Mouse (Mus musculus) forebrain, embryonic 13.5 days (tissue): Measurements from ENCODE around the gene Foxr1. TPM values are rescaled to one million over a fixed set of nuclear protein-coding genes. Genes with fewer than 3 reads are reported as not detected.

Experiments used
- ATAC-seq: fragments of 200-750 bp; cut with Nextera tagmentation; 2 replicates; pipeline ENCODE4 v1.8.0; 2017
- H3K27ac ChIP-seq: fragments of 300-500 bp; sonication (generic); 2 replicates; pipeline ENCODE4 v1.5.1; 2015; ENCODE audit warnings: inconsistent platforms, mild to moderate bottlenecking, moderate library complexity
- H3K27me3 ChIP-seq: fragments of 300-500 bp; sonication (generic); 2 replicates; pipeline ENCODE4 v1.6.1; 2015; ENCODE audit warnings: mild to moderate bottlenecking, inconsistent platforms
- H3K36me3 ChIP-seq: fragments of 300-500 bp; sonication (generic); 2 replicates; pipeline ENCODE4 v1.6.1; 2015; ENCODE audit warnings: mild to moderate bottlenecking, inconsistent platforms; ENCODE audit not compliant: poor library complexity, severe bottlenecking
- H3K4me1 ChIP-seq: fragments of 300-500 bp; sonication (generic); 2 replicates; pipeline ENCODE4 v1.6.1; 2015; ENCODE audit warnings: inconsistent platforms
- H3K4me2 ChIP-seq: fragments of 300-500 bp; sonication (generic); 2 replicates; pipeline ENCODE4 v1.6.1; 2015; ENCODE audit warnings: inconsistent platforms, mild to moderate bottlenecking, moderate library complexity
- H3K4me3 ChIP-seq: fragments of 300-500 bp; sonication (generic); 2 replicates; pipeline ENCODE4 v1.5.1; 2015; ENCODE audit warnings: mild to moderate bottlenecking, inconsistent platforms
- H3K9ac ChIP-seq: fragments of 300-500 bp; sonication (generic); 2 replicates; pipeline ENCODE4 v1.6.1; 2015; ENCODE audit warnings: mild to moderate bottlenecking, inconsistent platforms
- H3K9me3 ChIP-seq: fragments of 300-500 bp; sonication (generic); replicated peaks from 2 replicates; pipeline ENCODE4 v1.6.1; 2016; ENCODE audit warnings: inconsistent platforms
- WGBS: fragments of 180-500 bp; shearing (Covaris S2); methylation state at CpG from one replicate; pipeline ENCODE4 v1.1.7; 2015; 5-methylcytosine and 5-hydroxymethylcytosine counted together
- polyA plus RNA-seq: library from polyadenylated mRNA; unstranded; fragments of >200 nt; fragmentation: Nextera tagmentation; extraction: Ambion mirVana; gene quantifications from 2 replicates; pipeline ENCODE4 v1.2.1, GENCODE M21; 2015

Foxr1 gene
- polyA plus RNA-seq, 1 experiment from 2014 or later: not detected

DNA sequence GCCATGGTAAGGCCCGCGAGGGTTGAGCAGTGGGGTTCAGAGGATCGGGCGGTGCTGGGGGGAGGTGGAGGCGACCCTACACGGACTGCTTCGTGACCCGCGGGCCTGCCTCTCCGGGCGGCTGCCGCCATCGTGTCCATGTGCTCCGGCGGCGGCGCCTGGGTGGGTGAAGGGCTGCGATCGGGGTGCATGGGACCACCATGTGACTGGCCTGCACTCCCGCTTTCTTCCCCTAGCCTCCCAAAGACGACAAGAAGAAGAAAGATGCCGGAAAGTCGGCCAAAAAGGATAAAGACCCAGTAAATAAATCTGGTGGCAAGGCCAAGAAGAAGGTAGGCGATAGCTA, 33.2 kb downstream of the Foxr1 start:
- H3K9me3 ChIP-seq: no peaks in the 10 kb centered on the region
- peaks cover 66% of the 10 kb centered on the region for H3K36me3 ChIP-seq
- H3K4me2 ChIP-seq: peak overlapping the region; percentile 83
- H3K4me1 ChIP-seq: peaks cover 29% of the 10 kb centered on the region
- no peaks in the 10 kb centered on the region for H3K27me3 ChIP-seq
- H3K27ac ChIP-seq: peak overlapping the region; percentile 95
- peak overlapping the region; percentile 80 for H3K9ac ChIP-seq
- H3K4me3 ChIP-seq: peak overlapping the region; percentile 74
- WGBS: under 1% methylated on average over 24 of the region's 24 CpGs
- ATAC-seq: no peak

DNA sequence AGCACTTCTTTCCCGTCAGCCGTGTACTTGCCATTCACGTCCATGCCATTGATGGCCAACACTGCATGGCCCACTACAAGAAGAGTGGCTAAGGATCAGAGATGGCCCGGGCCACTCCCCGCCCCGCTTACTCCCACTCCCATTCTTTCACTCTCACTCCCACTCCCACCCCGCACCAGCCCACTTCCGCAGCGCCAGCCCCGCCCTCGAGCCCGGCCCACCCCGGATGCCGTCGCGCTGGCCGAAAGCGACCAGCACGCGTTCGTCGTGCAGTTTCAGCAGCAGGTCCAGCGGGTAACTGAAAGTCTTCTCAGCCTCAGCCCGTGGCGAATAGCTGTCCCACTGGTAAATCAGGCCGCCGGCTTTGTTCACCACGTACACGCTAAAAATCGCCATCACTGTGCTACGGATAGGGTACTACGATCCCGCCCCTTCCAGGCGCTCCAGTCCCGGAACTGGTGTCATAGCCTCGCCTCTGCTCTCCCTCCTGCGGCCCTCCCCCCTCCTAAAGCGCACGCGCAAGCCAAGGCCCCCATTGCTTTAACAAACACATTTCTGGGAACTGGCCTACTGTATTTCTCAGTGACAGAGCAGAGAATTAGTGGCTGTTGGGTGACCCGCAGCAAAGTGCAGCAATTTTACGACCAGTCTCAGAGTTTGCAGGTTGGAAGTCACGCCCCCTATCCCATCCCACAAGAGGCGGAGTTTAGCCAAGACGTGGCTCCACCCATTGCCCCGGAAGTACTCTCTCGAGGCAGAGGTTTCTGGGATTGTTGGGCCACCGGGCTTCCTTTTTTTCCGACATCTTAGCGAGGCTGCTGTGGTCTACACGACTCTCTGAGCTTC, 33.8 kb downstream of the Foxr1 start, which contains the start of the genes Rps25 and Trappc4:
Gene Rps25 (plus strand): TSS at position 234 of the 846 bp plus-strand sequence.
Gene Trappc4 (minus strand): TSS at position 695 of the 846 bp plus-strand sequence.
- Histone ChIP-seq H3K27ac (peak within 1 kb of the TSS; percentile 95), H3K36me3 (peaks cover 66% of the 10 kb centered on the region), H3K4me3 (peak within 1 kb of the TSS; percentile 74), H3K4me2 (peak within 1 kb of the TSS; percentile 83), H3K9me3 (no peaks in the 10 kb centered on the region), H3K9ac (peak within 1 kb of the TSS; percentile 80), H3K27me3 (no peaks in the 10 kb centered on the region), H3K4me1 (peaks cover 29% of the 10 kb centered on the region)
- under 1% methylated on average over 51 of the region's 51 CpGs for WGBS
- ATAC-seq: peak; percentile 96

DNA sequence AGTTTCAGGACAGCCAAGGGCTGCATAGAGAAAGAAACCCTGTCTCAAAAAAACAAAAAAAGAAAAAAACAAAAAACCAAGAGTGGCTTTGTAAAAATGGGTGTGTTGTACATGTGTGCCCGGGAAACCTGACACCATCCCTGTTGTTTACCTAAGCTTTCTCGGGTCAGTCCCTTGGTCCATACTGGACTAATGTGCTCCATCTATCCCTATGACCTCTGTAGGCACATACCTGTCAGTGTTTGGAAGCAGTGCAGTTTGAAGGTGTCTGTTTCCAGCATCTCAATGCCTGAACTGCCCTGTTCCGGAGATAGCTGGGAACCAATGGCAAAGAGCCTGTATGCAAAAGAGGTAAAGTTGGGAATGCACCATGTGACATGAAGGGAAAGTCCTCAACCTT, 35.9 kb downstream of the Foxr1 start:
- no peak for ATAC-seq
- Histone ChIP-seq H3K9ac (no peak overlapping the region), H3K4me3 (no peak overlapping the region), H3K27me3 (no peaks in the 10 kb centered on the region), H3K4me1 (peaks cover 29% of the 10 kb centered on the region), H3K27ac (no peak overlapping the region), H3K4me2 (no peak overlapping the region), H3K9me3 (no peaks in the 10 kb centered on the region), H3K36me3 (peaks cover 66% of the 10 kb centered on the region)
- WGBS: 81% methylated on average over 3 of the region's 3 CpGs

DNA sequence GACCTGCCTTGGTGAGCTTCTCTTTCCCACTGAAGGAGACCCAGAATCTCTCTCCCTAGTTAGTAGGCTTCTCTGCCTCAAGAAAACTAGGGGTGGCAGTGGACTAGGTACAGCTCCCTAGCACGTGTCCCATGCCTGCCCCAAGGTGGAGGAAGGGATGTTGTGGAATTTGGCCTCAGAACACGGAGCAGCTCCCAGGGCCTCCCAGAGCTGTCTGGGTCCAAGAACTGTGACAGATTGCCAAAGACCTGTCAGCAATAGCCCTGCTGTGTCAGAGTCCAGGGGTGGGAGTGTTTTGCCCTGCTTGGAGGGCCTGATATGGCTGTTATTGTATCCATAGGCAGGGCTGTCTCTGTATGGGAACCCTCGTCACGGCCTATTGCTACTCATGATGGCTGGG, 39.9 kb downstream of the Foxr1 start:
- peaks cover 28% of the 10 kb centered on the region for H3K4me1 ChIP-seq
- no peak overlapping the region for H3K27ac ChIP-seq
- no peak for ATAC-seq
- H3K9me3 ChIP-seq: no peaks in the 10 kb centered on the region
- H3K36me3 ChIP-seq: peaks cover 63% of the 10 kb centered on the region
- WGBS: 91% methylated on average over 4 of the region's 4 CpGs
- no peak overlapping the region for H3K4me2 ChIP-seq
- no peak overlapping the region for H3K9ac ChIP-seq
- no peaks in the 10 kb centered on the region for H3K27me3 ChIP-seq
- no peak overlapping the region for H3K4me3 ChIP-seq

DNA sequence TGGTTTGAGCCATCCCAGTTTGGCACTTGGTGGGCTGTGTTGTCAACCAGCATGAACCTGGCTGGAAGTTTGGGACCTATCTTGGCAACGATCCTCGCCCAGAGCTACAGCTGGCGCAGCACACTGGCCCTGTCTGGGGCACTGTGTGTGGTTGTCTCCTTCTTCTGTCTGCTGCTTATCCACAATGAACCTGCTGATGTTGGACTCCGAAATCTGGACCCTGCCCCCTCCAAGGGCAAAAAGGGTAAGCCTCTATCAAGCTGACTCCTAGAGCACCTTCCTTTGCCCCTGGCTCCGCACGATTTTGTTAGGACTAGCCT, 41.2 kb downstream of the Foxr1 start:
- Histone ChIP-seq H3K4me3 (no peak overlapping the region), H3K4me1 (peaks cover 20% of the 10 kb centered on the region)

DNA sequence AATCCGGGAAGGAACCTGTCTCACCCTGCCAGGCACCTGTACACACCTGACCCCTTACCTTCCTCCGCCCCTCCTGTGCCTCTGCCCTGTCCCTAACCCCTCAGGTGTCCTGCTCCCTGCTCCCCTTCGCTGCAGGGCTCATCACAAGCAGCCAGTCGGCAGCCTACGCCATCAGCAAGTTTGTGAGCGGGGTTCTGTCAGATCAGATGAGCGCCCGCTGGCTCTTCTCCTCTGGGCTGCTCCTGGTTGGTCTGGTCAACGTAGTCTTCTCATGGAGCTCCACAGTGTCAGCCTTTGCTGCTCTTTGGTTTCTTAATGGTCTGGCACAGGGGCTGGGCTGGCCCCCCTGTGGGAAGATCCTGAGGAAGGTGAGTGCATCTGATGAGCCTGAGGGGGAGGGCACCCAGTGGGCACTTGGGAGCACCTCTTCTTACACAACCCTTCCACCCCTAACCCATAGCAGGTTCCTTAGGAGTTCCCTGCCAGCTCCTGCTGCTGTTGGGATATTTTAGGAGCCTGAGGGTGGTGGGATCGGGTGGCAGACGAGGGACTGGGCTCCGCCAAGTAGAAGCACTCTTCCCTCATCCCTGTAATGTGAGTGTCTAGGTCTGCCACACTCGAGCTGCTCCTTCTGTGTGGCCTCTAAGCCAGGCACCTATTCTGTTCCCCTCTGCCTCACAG, 41.7 kb downstream of the Foxr1 start:
- peaks cover 53% of the 10 kb centered on the region for H3K36me3 ChIP-seq

More for the DNA sequence above, 41.2 kb downstream of the Foxr1 start:
- no peak overlapping the region for H3K4me2 ChIP-seq
- 91% methylated on average over 6 of the region's 6 CpGs for WGBS
- no peak for ATAC-seq
- peaks cover 58% of the 10 kb centered on the region for H3K36me3 ChIP-seq
- no peak overlapping the region for H3K9ac ChIP-seq
- no peaks in the 10 kb centered on the region for H3K9me3 ChIP-seq
- no peaks in the 10 kb centered on the region for H3K27me3 ChIP-seq
- no peak overlapping the region; the same call in 1 of the 2 replicates for H3K27ac ChIP-seq

DNA sequence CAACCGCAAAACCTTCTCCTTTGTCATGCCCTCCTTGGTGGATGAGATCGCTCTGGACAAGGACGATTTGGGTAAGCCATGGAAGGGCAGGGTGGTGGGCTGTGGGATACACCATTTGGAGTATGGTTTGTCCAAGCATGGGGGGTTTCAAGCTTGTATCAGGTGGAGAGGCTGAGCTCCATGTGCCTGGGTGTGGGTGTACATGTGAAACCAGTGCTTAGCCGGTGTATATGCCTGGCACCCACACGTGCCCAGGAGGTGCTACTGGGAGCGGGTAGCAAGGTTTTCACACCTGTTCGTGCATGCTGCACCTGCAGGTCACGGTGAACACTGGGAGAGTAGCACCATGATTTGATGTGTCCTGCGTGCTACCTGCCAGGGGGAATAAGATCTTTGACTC, 42.4 kb downstream of the Foxr1 start:
- 82% methylated on average over 9 of the region's 9 CpGs for WGBS
- Histone ChIP-seq H3K4me3 (no peak overlapping the region), H3K9me3 (no peaks in the 10 kb centered on the region), H3K27me3 (no peaks in the 10 kb centered on the region), H3K36me3 (peaks cover 46% of the 10 kb centered on the region), H3K9ac (0 out of 2 replicates have a peak overlapping the region, but pooled peaks have one; percentile 85), H3K27ac (no peak overlapping the region), H3K4me2 (peak overlapping the region; percentile 99), H3K4me1 (peaks cover 18% of the 10 kb centered on the region)
- ATAC-seq: no peak

More for the DNA sequence above, 41.7 kb downstream of the Foxr1 start:
- H3K9ac ChIP-seq: no peak overlapping the region
- H3K27ac ChIP-seq: no peak overlapping the region; the same call in 1 of the 2 replicates
- H3K4me3 ChIP-seq: no peak overlapping the region
- 84% methylated on average over 13 of the region's 13 CpGs for WGBS
- no peak for ATAC-seq
- no peak overlapping the region for H3K4me2 ChIP-seq
- no peaks in the 10 kb centered on the region for H3K27me3 ChIP-seq
- peaks cover 18% of the 10 kb centered on the region for H3K4me1 ChIP-seq
- H3K9me3 ChIP-seq: no peaks in the 10 kb centered on the region

DNA sequence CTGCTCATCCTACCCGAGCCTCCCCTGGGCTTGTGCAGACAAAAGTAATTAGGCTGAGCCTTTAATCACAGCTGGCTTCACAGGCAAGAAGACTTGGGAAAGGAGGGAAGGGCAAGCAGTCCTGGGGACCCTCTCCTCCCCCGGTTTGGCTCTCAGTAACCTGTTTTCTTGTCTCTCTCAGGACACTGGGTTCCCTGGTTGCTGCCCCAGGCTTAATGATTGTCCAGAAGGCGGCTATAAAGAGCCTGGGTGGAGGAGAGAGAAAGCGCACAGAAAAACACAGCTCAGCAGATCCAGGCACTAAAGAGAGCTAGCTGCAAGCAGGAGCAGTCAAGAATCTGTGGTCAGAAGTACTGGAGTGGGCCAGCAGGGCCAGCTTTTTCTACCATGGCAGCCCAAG, 42.8 kb downstream of the Foxr1 start:
- ATAC-seq: no peak
- Histone ChIP-seq H3K4me3 (peak overlapping the region; percentile 70), H3K36me3 (peaks cover 41% of the 10 kb centered on the region), H3K9me3 (no peaks in the 10 kb centered on the region), H3K4me1 (peaks cover 18% of the 10 kb centered on the region), H3K27ac (no peak overlapping the region), H3K9ac (peak overlapping the region; percentile 85), H3K4me2 (peak overlapping the region; percentile 99), H3K27me3 (no peaks in the 10 kb centered on the region)
- WGBS: 17% methylated on average over 4 of the region's 4 CpGs

DNA sequence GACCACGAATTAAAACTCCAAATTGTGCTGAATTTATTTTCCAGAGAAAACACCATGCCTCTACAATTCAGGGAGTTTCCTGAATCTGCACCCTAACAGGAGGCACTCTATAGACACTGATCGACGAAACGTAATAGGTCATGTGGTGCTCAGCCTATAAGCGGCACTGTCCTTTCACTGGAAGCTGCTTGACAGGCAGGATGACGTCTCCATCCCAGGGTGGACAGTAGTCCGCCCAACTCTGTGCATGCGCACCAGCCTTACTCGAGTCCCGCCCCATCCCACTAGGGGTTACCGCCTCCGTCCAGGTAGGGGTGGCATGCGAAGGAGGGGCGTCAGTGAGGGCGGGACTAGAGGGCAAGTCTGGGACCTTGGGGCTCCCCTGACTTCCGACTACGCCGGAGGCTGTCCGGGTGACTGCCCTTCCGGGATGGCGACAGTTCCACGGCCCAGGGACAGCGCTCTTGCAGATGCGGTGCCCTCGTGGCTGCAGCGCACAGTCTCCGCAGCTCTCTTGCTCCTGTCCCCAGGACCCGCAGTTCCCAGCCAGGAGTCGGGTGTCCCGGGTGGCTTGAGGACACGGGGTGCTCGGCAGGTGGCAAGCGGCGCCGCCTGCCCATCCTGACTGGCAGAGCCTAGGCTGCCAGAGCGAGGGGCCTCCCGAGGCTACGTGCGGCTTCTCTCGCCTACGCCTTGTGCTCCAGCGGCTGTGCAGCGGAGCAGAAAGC, 44.1 kb downstream of the Foxr1 start, which contains the start of gene Slc37a4:
Gene Slc37a4 (plus strand): TSS at position 169 of the 728 bp plus-strand sequence.
- Histone ChIP-seq H3K27ac (peak within 1 kb of the TSS; percentile 74), H3K9ac (peak within 1 kb of the TSS; percentile 85), H3K27me3 (no peaks in the 10 kb centered on the region), H3K9me3 (no peaks in the 10 kb centered on the region), H3K4me3 (peak within 1 kb of the TSS; percentile 70), H3K36me3 (peaks cover 30% of the 10 kb centered on the region), H3K4me1 (peaks cover 18% of the 10 kb centered on the region), H3K4me2 (peak within 1 kb of the TSS; percentile 99)
- under 1% methylated on average over 42 of the region's 43 CpGs for WGBS
- peak; percentile 97 for ATAC-seq

DNA sequence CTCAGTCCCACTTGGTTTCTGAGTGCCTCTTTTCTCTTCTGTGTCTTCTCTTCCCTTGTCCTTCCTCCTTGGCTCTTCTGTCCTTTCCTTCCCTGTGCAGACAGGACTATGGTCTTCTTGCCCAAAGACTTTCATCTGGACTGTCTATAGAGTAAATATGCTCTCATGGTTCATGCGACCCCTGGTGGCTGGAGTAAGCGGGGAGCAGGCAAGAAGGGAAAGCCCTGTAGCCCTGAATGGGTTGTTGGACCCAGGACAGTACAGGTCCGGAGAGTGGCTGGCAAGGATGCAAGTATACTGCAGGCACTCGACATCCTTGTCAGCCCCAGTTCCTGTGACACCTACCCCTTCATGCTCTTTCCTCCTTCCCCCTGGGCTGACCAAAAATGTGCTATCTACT, 49.5 kb downstream of the Foxr1 start:
- H3K9me3 ChIP-seq: no peaks in the 10 kb centered on the region
- H3K27me3 ChIP-seq: no peaks in the 10 kb centered on the region
- H3K27ac ChIP-seq: no peak overlapping the region
- no peaks in the 10 kb centered on the region for H3K4me1 ChIP-seq
- 43% methylated on average over 4 of the region's 4 CpGs for WGBS
- H3K9ac ChIP-seq: no peak overlapping the region
- ATAC-seq: 0 out of 2 replicates have a peak, but pooled peaks have one; percentile 51
- H3K36me3 ChIP-seq: peaks cover 53% of the 10 kb centered on the region
- H3K4me2 ChIP-seq: no peak overlapping the region
- H3K4me3 ChIP-seq: no peak overlapping the region

DNA sequence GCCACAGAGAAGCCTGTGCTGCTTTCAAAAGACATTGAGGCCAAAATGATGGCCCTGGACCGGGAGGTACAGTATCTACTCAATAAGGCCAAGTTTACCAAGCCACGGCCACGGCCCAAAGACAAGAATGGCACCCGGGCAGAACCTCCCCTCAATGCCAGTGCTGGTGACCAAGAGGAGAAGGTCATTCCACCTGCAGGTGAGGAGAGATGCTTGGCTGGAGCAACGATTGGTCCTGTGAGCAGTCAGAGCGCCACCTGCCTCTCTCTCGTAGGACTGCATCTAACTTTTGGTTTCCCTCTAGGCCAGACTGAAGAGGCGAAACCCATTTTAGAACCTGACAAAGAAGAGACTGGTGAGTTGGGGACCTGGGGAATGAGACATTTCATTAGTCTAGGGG, 51.7 kb downstream of the Foxr1 start:
- no peak overlapping the region for H3K27ac ChIP-seq
- H3K4me1 ChIP-seq: no peaks in the 10 kb centered on the region
- WGBS: 59% methylated on average over 8 of the region's 8 CpGs
- H3K27me3 ChIP-seq: no peaks in the 10 kb centered on the region
- no peak overlapping the region for H3K4me2 ChIP-seq
- no peak overlapping the region for H3K9ac ChIP-seq
- peaks cover 75% of the 10 kb centered on the region for H3K36me3 ChIP-seq
- ATAC-seq: no peak
- H3K9me3 ChIP-seq: no peaks in the 10 kb centered on the region
- H3K4me3 ChIP-seq: no peak overlapping the region

DNA sequence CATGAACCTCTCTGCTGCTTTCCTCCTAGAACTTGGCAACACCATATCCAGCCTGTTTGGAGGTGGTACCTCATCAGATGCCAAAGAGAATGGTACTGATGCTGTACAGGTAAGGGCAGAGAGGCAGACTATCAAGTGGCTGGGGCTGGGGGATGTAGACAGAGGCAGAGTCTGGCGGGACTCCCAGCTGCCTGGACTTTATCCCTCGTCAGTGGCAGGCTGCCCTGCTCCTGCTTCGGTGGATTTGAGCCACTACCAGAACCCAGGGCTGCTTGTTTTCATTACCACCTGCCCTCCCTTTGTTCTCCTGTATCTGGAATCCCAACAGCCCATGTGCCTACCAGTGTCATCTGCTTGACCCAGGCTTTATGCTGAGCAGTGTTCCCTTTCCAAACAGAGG, 53.7 kb downstream of the Foxr1 start:
- no peaks in the 10 kb centered on the region for H3K9me3 ChIP-seq
- WGBS: 94% methylated on average over 3 of the region's 3 CpGs
- no peaks in the 10 kb centered on the region for H3K4me1 ChIP-seq
- no peak overlapping the region for H3K4me3 ChIP-seq
- peaks cover 96% of the 10 kb centered on the region for H3K36me3 ChIP-seq
- no peak overlapping the region for H3K27ac ChIP-seq
- H3K27me3 ChIP-seq: no peaks in the 10 kb centered on the region
- H3K9ac ChIP-seq: no peak overlapping the region
- no peak overlapping the region for H3K4me2 ChIP-seq
- ATAC-seq: no peak
